Mouse (Mus musculus) midbrain, embryonic 11.5 days (tissue): Measurements from ENCODE around the gene Tmem270. TPM values are rescaled to one million over a fixed set of nuclear protein-coding genes. Genes with fewer than 3 reads are reported as not detected.

Experiments
- ATAC-seq: fragments of 200-750 bp; cut with Nextera tagmentation; 2 replicates; pipeline ENCODE4 v1.8.0; 2017; ENCODE audit warnings: moderate TSS enrichment, moderate library complexity; ENCODE audit not compliant: low FRiP score
- DNase-seq: peaks from one replicate; pipeline ENCODE4 v3.0.0; 2015; ENCODE audit warnings: low spot score; ENCODE audit errors: missing footprints
- H3K27ac ChIP-seq: fragments of 300-500 bp; sonication (generic); 2 replicates; pipeline ENCODE4 v1.5.1; 2014; ENCODE audit warnings: low read depth, low read length
- H3K27me3 ChIP-seq: fragments of 300-500 bp; sonication (generic); 2 replicates; pipeline ENCODE4 v1.6.1; 2014; ENCODE audit warnings: mild to moderate bottlenecking, low read length, moderate library complexity, mixed read lengths; ENCODE audit not compliant: control insufficient read depth, insufficient read depth
- H3K36me3 ChIP-seq: fragments of 300-500 bp; sonication (generic); 2 replicates; pipeline ENCODE4 v1.6.1; 2014; ENCODE audit warnings: mild to moderate bottlenecking, low read length, moderate library complexity, mixed read lengths; ENCODE audit not compliant: control insufficient read depth, insufficient read depth
- H3K4me1 ChIP-seq: fragments of 300-500 bp; sonication (generic); 2 replicates; pipeline ENCODE4 v1.6.1; 2014; ENCODE audit warnings: low read length; ENCODE audit not compliant: control insufficient read depth, insufficient read depth
- H3K4me2 ChIP-seq: fragments of 300-500 bp; sonication (generic); 2 replicates; pipeline ENCODE4 v1.6.1; 2014; ENCODE audit warnings: mild to moderate bottlenecking, moderate library complexity
- H3K4me3 ChIP-seq: fragments of 300-500 bp; sonication (generic); 2 replicates; pipeline ENCODE4 v1.5.1; 2014; ENCODE audit warnings: low read depth, low read length
- H3K9ac ChIP-seq: fragments of 300-500 bp; sonication (generic); 2 replicates; pipeline ENCODE4 v1.6.1; 2014; ENCODE audit warnings: low read length
- H3K9me3 ChIP-seq: fragments of 300-500 bp; sonication (generic); 2 replicates; pipeline ENCODE4 v1.6.1; 2016; ENCODE audit warnings: low read length; ENCODE audit not compliant: control insufficient read depth
- WGBS: fragments of 180-500 bp; shearing (Covaris S2); extraction: QIAGEN DNeasy Blood & Tissue Kit; methylation state at CpG from one replicate; pipeline ENCODE4 v1.1.7; 2014; 5-methylcytosine and 5-hydroxymethylcytosine counted together
- polyA plus RNA-seq: library from polyadenylated mRNA; unstranded; fragments of >200 nt; fragmentation: Nextera tagmentation; extraction: Ambion mirVana; gene quantifications from 2 replicates; pipeline ENCODE4 v1.2.1, GENCODE M21; 2014

Gene Tmem270
- polyA plus RNA-seq, 1 experiment from 2014 or later = not detected

DNA sequence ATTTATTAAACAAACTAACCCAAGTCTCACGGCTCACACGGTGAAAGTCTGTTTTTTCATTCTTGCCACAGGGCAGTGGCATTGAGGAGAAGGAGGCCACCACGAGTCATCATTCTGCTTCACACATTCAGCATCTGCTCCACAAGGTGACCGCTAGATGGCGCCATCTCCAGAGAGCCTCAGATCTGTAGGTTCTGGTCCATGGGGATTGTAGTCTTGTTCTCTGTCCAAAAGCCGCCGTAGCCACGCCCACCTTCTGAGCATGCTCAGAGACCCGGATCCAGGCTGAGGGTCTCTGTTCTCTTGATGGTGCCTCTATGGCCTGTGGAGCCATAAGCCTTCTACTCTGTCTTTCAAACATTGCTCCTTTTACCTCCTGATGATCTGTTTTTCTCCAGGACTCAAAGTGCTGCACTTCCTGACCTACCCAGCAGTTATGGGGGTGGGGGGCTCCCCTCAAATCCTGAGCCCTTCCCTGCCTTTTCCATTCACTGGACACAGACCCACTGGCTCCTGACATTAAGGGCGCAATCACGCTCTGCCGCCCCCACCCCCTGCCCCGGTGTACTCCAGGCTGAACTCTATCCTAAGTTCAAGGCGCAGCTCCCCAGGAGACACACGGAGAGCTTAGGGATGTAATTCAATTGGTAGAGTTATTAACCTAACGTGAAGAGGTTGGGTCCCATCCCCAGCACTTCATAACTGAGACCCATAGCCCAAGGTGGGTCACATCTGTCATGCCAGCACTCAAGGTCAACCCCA lies 11.7 kb upstream of the Tmem270 start:
- no peak for DNase-seq
- Histone ChIP-seq H3K4me1 (no peaks in the 10 kb centered on the region), H3K36me3 (no peaks in the 10 kb centered on the region), H3K27me3 (no peaks in the 10 kb centered on the region), H3K9me3 (no peaks in the 10 kb centered on the region), H3K4me3 (no peak overlapping the region), H3K9ac (no peak overlapping the region), H3K27ac (no peak overlapping the region), H3K4me2 (no peak overlapping the region)
- WGBS = 50% methylated on average over 16 of the region's 16 CpGs
- ATAC-seq = no peak

DNA sequence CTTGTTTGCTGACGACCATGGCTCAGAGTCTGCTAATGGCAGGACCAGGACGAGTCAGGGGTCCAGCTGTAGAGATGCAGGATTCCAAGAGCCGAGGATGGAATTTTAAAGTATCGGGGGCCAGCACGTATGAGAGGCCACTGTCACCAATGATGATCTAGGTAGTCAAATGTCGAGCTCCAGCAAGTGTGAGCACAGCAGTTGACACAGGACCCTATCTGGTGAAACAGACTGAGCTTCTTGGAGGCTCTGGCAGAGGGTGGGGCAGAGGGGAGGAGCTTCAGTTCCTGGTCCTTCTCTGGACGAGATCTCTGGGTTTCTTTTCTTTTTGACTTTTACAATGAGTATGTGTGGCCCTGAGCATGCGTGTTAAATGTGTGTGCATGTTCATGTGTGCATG lies 8.8 kb upstream of the Tmem270 start, which contains the start of gene Cldn13:
TSS of gene Cldn13 (minus strand) at position 216 of the 400 bp plus-strand sequence.
- Histone ChIP-seq H3K4me1 (no peaks in the 10 kb centered on the region), H3K27ac (no peak within 1 kb of the TSS), H3K4me2 (no peak within 1 kb of the TSS), H3K36me3 (no peaks in the 10 kb centered on the region), H3K9ac (no peak within 1 kb of the TSS), H3K4me3 (no peak within 1 kb of the TSS), H3K27me3 (no peaks in the 10 kb centered on the region), H3K9me3 (no peaks in the 10 kb centered on the region)
- WGBS = 83% methylated on average over 8 of the region's 8 CpGs
- no peak for DNase-seq
- ATAC-seq = no peak

GRCm38 (mm10) chr5:134914510-134914909 lies 8.0 kb upstream of the Tmem270 start:
- no peaks in the 10 kb centered on the region for H3K36me3 ChIP-seq
- H3K4me3 ChIP-seq = no peak overlapping the region
- H3K9me3 ChIP-seq = no peaks in the 10 kb centered on the region
- ATAC-seq (no peak), DNase-seq (no peak)
- H3K27ac ChIP-seq = no peak overlapping the region
- no peak overlapping the region for H3K4me2 ChIP-seq
- no peaks in the 10 kb centered on the region for H3K4me1 ChIP-seq
- 89% methylated on average over 8 of the region's 8 CpGs for WGBS
- no peak overlapping the region for H3K9ac ChIP-seq
- no peaks in the 10 kb centered on the region for H3K27me3 ChIP-seq

- no peak overlapping the region for H3K4me3 ChIP-seq
- WGBS = 85% methylated on average over 4 of the region's 4 CpGs
- H3K27me3 ChIP-seq = no peaks in the 10 kb centered on the region
- no peak overlapping the region for H3K27ac ChIP-seq
- H3K9ac ChIP-seq = no peak overlapping the region
- DNase-seq (no peak), ATAC-seq (no peak)
- H3K36me3 ChIP-seq = no peaks in the 10 kb centered on the region
- H3K4me1 ChIP-seq = no peaks in the 10 kb centered on the region
- H3K9me3 ChIP-seq = no peaks in the 10 kb centered on the region
- no peak overlapping the region for H3K4me2 ChIP-seq
These were observed 7.2 kb upstream of the Tmem270 start for GRCm38 (mm10) chr5:134913753-134914152.

DNA sequence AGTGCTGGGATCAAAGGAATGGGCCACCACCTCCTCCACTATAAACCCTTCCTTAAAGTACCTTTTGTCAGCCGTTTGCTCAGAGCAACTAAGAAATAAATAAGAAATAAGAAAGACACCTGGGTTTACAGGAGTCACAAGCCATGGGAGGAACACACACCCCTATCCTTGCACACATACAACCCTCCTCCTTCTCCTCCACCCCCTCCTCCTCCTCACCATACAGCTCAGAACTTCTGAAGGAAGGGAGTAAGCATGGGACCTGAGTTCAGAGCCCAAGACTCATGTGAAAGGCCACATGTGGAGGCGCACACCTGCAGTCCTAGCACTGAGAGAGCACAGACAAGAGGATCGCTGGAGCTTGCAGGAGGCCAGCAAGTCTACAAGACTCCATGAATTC lies 6.8 kb upstream of the Tmem270 start:
- H3K36me3 ChIP-seq = no peaks in the 10 kb centered on the region
- H3K9ac ChIP-seq = no peak overlapping the region
- ATAC-seq = no peak
- H3K4me1 ChIP-seq = no peaks in the 10 kb centered on the region
- no peak overlapping the region for H3K27ac ChIP-seq
- H3K4me3 ChIP-seq = no peak overlapping the region
- H3K4me2 ChIP-seq = no peak overlapping the region
- H3K27me3 ChIP-seq = no peaks in the 10 kb centered on the region
- 75% methylated on average over 3 of the region's 3 CpGs for WGBS
- no peak for DNase-seq
- H3K9me3 ChIP-seq = no peaks in the 10 kb centered on the region

DNA sequence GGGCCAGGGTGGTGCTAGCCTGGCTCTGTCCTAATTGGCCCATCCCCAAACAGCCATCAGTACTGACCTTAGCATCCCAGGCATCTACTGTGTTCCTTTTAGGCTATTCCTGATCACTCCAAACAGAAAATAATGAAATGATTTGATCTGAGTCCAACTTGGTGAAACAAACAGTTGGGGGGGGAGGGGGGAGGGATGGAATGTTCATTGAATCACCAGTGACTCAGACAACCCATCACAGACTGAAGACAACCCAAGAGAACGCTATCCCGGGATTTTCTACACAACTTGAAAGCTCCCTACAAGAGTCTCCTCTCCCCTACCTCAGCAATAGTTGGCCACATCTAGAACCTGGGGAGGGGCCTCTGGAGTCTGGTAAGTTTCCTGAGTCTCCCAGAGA lies 5.4 kb upstream of the Tmem270 start:
- ATAC-seq (no peak), DNase-seq (no peak)
- H3K4me1 ChIP-seq = no peaks in the 10 kb centered on the region
- no peaks in the 10 kb centered on the region for H3K27me3 ChIP-seq
- H3K36me3 ChIP-seq = no peaks in the 10 kb centered on the region
- no peaks in the 10 kb centered on the region for H3K9me3 ChIP-seq
- 89% methylated on average over 2 of the region's 2 CpGs for WGBS
- no peak overlapping the region for H3K27ac ChIP-seq
- H3K9ac ChIP-seq = no peak overlapping the region
- no peak overlapping the region for H3K4me3 ChIP-seq
- H3K4me2 ChIP-seq = no peak overlapping the region

- DNase-seq (peak; percentile 97), ATAC-seq (peak; percentile 77; the same call in 1 of the 2 replicates)
- under 1% methylated on average over 13 of the region's 13 CpGs for WGBS
- Histone ChIP-seq H3K27me3 (no peaks in the 10 kb centered on the region), H3K9ac (no peak overlapping the region), H3K4me3 (no peak overlapping the region), H3K36me3 (no peaks in the 10 kb centered on the region), H3K4me1 (no peaks in the 10 kb centered on the region), H3K4me2 (no peak overlapping the region), H3K9me3 (no peaks in the 10 kb centered on the region), H3K27ac (no peak overlapping the region)
These were observed 602 bp upstream of the Tmem270 start for GRCm38 (mm10) chr5:134907135-134907534.

- WGBS = 70% methylated on average over 8 of the region's 8 CpGs
- Histone ChIP-seq H3K4me2 (no peak overlapping the region), H3K36me3 (no peaks in the 10 kb centered on the region), H3K4me1 (no peaks in the 10 kb centered on the region), H3K4me3 (no peak overlapping the region), H3K27ac (no peak overlapping the region), H3K9me3 (no peaks in the 10 kb centered on the region), H3K9ac (no peak overlapping the region), H3K27me3 (no peaks in the 10 kb centered on the region)
- DNase-seq (no peak), ATAC-seq (no peak)
These were observed 4.9 kb downstream of the Tmem270 start for GRCm38 (mm10) chr5:134901644-134902027.

DNA sequence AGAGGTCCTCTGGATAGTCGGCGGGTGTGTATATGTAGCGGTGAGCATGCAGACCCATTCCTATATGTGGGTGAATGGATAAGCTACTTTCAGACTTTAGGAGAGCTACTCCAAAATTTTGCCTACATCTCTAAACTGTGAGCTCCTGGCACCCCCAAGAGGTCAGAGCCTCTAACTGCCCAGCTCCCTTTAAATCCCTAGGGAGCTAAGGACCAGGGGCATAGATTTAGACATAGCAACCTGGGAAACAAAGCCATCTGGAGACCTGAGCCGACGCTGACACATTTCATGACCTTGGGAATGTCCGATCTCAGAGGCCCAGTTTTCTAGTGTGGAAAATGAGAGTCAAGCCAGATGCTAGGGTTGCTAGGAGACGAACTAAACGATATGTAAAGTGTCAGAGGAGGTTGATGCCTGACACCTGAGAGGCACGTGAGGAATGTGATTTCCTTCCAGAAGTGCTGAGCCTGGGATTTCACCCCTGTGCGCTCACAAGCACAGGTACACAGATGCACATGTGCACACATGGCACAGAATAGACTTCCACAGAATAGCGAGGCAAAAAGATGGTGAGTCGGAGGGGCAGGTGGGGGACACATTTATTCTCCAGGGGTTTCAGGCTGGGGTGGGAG lies 5.4 kb downstream of the Tmem270 start:
- 55% methylated on average over 12 of the region's 12 CpGs for WGBS
- no peak for ATAC-seq
- H3K36me3 ChIP-seq = no peaks in the 10 kb centered on the region
- H3K4me2 ChIP-seq = no peak overlapping the region
- H3K4me1 ChIP-seq = no peaks in the 10 kb centered on the region
- no peaks in the 10 kb centered on the region for H3K27me3 ChIP-seq
- no peak for DNase-seq
- no peaks in the 10 kb centered on the region for H3K9me3 ChIP-seq
- no peak overlapping the region for H3K9ac ChIP-seq
- no peak overlapping the region for H3K27ac ChIP-seq
- H3K4me3 ChIP-seq = no peak overlapping the region
